9 mouse cellular contexts compared by ENCODE assay signal in genomic region chr1:34006828-34007361, GRCm38 (mm10).
DNase-seq lines count a peak whose midpoint lies in the region; ATAC-seq and TF ChIP-seq lines count a peak whose summit lies in the region.
"Had no signal": no experiment of that assay in that cellular context is flagged by ENCODE, and none has a peak within 500 bp of the region (broad histone marks: within the 10 kb centered on the region; RNA-seq: fewer than 3 reads in every experiment).

No protein-coding gene starts in this region.

- peak overlapping the region; percentile 55 for H3K4me3 ChIP-seq in kidney, embryonic 16.5 days (ENCODE audit: low read length)
- peak overlapping the region; percentile 64 for H3K4me3 ChIP-seq in embryonic facial prominence, embryonic 10.5 days
- peak overlapping the region; percentile 54 for H3K4me3 ChIP-seq in hindbrain, embryonic 16.5 days (ENCODE audit: low read length)
- peak overlapping the region; percentile 68 for H3K4me3 ChIP-seq in midbrain, postnatal 0 days (ENCODE audit: low read depth, low read length)

- H3K27ac ChIP-seq in kidney, embryonic 16.5 days (ENCODE audit: low read length): peak overlapping the region; percentile 5
- peak overlapping the region; percentile 44; the same call in 1 of the 2 replicates for H3K27ac ChIP-seq in embryonic facial prominence, embryonic 10.5 days (replicated peaks)
- H3K27ac ChIP-seq in hindbrain, embryonic 16.5 days (ENCODE audit: low read depth, low read length): peak overlapping the region; percentile 86
- peak overlapping the region; percentile 18; the same call in 1 of the 2 replicates for H3K27ac ChIP-seq in midbrain, postnatal 0 days (ENCODE audit: low read depth, low read length)

- peaks cover 22% of the 10 kb centered on the region for H3K4me1 ChIP-seq in kidney, embryonic 16.5 days (ENCODE audit: insufficient read depth, low read length)
- H3K4me1 ChIP-seq in embryonic facial prominence, embryonic 10.5 days: peaks cover 49% of the 10 kb centered on the region
- H3K4me1 ChIP-seq in hindbrain, embryonic 16.5 days (ENCODE audit: control insufficient read depth, insufficient read depth, low read depth, low read length): peaks cover 36% of the 10 kb centered on the region
- peaks cover 11% of the 10 kb centered on the region for H3K4me1 ChIP-seq in midbrain, postnatal 0 days (ENCODE audit: insufficient read depth, low read length)

- no peak for TF ChIP-seq CTCF in midbrain, postnatal 0 days (IDR thresholded peaks at IDR 0.05)

- no peaks in the 10 kb centered on the region for H3K27me3 ChIP-seq in kidney, embryonic 16.5 days (ENCODE audit: insufficient read depth, low read length)
- peaks cover 15% of the 10 kb centered on the region for H3K27me3 ChIP-seq in embryonic facial prominence, embryonic 10.5 days (replicated peaks; ENCODE audit: low read depth, poor library complexity, severe bottlenecking)
- no peaks in the 10 kb centered on the region for H3K27me3 ChIP-seq in hindbrain, embryonic 16.5 days (replicated peaks; ENCODE audit: control insufficient read depth, insufficient read depth, low read length)
- H3K27me3 ChIP-seq in midbrain, postnatal 0 days (ENCODE audit: insufficient read depth, low read length): no peaks in the 10 kb centered on the region

- 0 out of 2 replicates have a peak overlapping the region, but pooled peaks have one; percentile 9 for H3K9ac ChIP-seq in kidney, embryonic 16.5 days (replicated peaks; ENCODE audit: low read length)
- peak overlapping the region; percentile 74 for H3K9ac ChIP-seq in hindbrain, embryonic 16.5 days (ENCODE audit: low read depth, low read length)
- peak overlapping the region; percentile 29 for H3K9ac ChIP-seq in midbrain, postnatal 0 days (replicated peaks; ENCODE audit: low read length, poor library complexity, severe bottlenecking)

- 40% methylated on average over 5 of the region's 5 CpGs for WGBS in kidney, embryonic 16.5 days
- WGBS in embryonic facial prominence, embryonic 10.5 days: 10% methylated on average over 5 of the region's 5 CpGs
- WGBS in hindbrain, embryonic 16.5 days: 14% methylated on average over 5 of the region's 5 CpGs
- WGBS in midbrain, postnatal 0 days: 27% methylated on average over 5 of the region's 5 CpGs

- no peak for DNase-seq in kidney, adult 11 months
- DNase-seq in embryonic facial prominence, embryonic 10.5 days (ENCODE audit: low spot score): no peak
- no peak for DNase-seq in midbrain, postnatal 0 days (ENCODE audit: low spot score)
- DNase-seq in thymus, postnatal 25 days: no peak
- DNase-seq in retina, postnatal 1 day: no peak
- no peak for DNase-seq in layer of hippocampus, adult 11-12 months (ENCODE audit: low spot score)
- DNase-seq: gastrocnemius, postnatal 10 days had no signal

- H3K36me3 ChIP-seq in kidney, embryonic 16.5 days (ENCODE audit: insufficient read depth, low read length): no peaks in the 10 kb centered on the region
- no peaks in the 10 kb centered on the region for H3K36me3 ChIP-seq in embryonic facial prominence, embryonic 10.5 days (replicated peaks)
- H3K36me3 ChIP-seq in hindbrain, embryonic 16.5 days (ENCODE audit: control insufficient read depth, insufficient read depth, low read length): no peaks in the 10 kb centered on the region
- H3K36me3 ChIP-seq in midbrain, postnatal 0 days (ENCODE audit: insufficient read depth, low read length): no peaks in the 10 kb centered on the region

- no peak for ATAC-seq in kidney, embryonic 16.5 days (ENCODE audit: low FRiP score, low TSS enrichment)
- ATAC-seq in hindbrain, embryonic 16.5 days: no peak
- no peak for ATAC-seq in midbrain, postnatal 0 days (ENCODE audit: low FRiP score)

- no peaks in the 10 kb centered on the region for H3K9me3 ChIP-seq in kidney, embryonic 16.5 days (ENCODE audit: low read length)
- H3K9me3 ChIP-seq in embryonic facial prominence, embryonic 10.5 days: no peaks in the 10 kb centered on the region
- no peaks in the 10 kb centered on the region for H3K9me3 ChIP-seq in hindbrain, embryonic 16.5 days (ENCODE audit: control insufficient read depth, low read length)
- H3K9me3 ChIP-seq in midbrain, postnatal 0 days (ENCODE audit: low read length): no peaks in the 10 kb centered on the region

- peak overlapping the region; percentile 77 for H3K4me2 ChIP-seq in kidney, embryonic 16.5 days (replicated peaks; ENCODE audit: low read depth, low read length)
- H3K4me2 ChIP-seq in hindbrain, embryonic 16.5 days (ENCODE audit: low read length): peak overlapping the region; percentile 58
- H3K4me2 ChIP-seq in midbrain, postnatal 0 days (ENCODE audit: low read depth, low read length, poor library complexity, severe bottlenecking): peak overlapping the region; percentile 65

Comparison
In these comparisons a context has a peak if more than half of its experiments do, and no peak if none do; other contexts are left out.
1. H3K27ac ChIP-seq: peak in every context shown above with its lines; median percentile 86 in hindbrain, embryonic 16.5 days; 44 in embryonic facial prominence, embryonic 10.5 days; 18 in midbrain, postnatal 0 days; 5 in kidney, embryonic 16.5 days.
2. H3K9ac ChIP-seq: peak in every context shown above with its lines; median percentile 74 in hindbrain, embryonic 16.5 days; 29 in midbrain, postnatal 0 days; 9 in kidney, embryonic 16.5 days.